Mouse (Mus musculus) adrenal gland, postnatal 36 days (tissue): ENCODE measurements at regions not wholly inside any gene's neighbourhood (a gene's known extent, or its start where the extent isn't known, plus 50 kb on each side); places are given as distances from the start of the nearest gene placed in this dataset.
A peak's percentile ranks its signal among the peaks of the same experiment; 100 is the strongest.

ENCODE experiments used
- DNase-seq, 2 experiments: peaks; one replicate each; pipeline ENCODE4 v3.0.0; 2021; ENCODE audit warnings: mixed read lengths in 1 of 2

GRCm38 (mm10) chr2:144123395-144124034, 90.7 kb downstream of the Banf2 start:
- DNase-seq, result no peak

- DNase-seq, result no peak
Observed at GRCm38 (mm10) chr2:144127082-144128037, 94.5 kb downstream of the Banf2 start.

- no peak for DNase-seq
Observed at GRCm38 (mm10) chr2:144128038-144128402, 95.2 kb downstream of the Banf2 start.

- no peak for DNase-seq
Observed at GRCm38 (mm10) chr2:144128527-144128926, 95.7 kb downstream of the Banf2 start.

GRCm38 (mm10) chr2:144133806-144134574, 101.1 kb downstream of the Banf2 start:
- no peak for DNase-seq

GRCm38 (mm10) chr2:144134575-144134958, 101.7 kb downstream of the Banf2 start:
- peak in 1 of 2 experiments; percentile 11 for DNase-seq

- no peak for DNase-seq
Observed at GRCm38 (mm10) chr2:144135586-144135985, 102.7 kb downstream of the Banf2 start.

- DNase-seq, result no peak
Observed at GRCm38 (mm10) chr2:144143620-144144384, 110.9 kb downstream of the Banf2 start.

- no peak for DNase-seq
Observed at GRCm38 (mm10) chr2:144144486-144145136, 111.8 kb downstream of the Banf2 start.

- DNase-seq, result no peak
Observed at GRCm38 (mm10) chr2:144156456-144157211, 113.8 kb upstream of the Mgme1 start.

- DNase-seq, result no peak
Observed at GRCm38 (mm10) chr2:144157343-144157742, 113.1 kb upstream of the Mgme1 start.

- DNase-seq, result no peak
Observed at GRCm38 (mm10) chr2:144158256-144158655, 112.2 kb upstream of the Mgme1 start.

GRCm38 (mm10) chr2:144159854-144160331, 110.6 kb upstream of the Mgme1 start:
- no peak for DNase-seq

- DNase-seq, result no peak
Observed at GRCm38 (mm10) chr2:144160434-144160833, 110.0 kb upstream of the Mgme1 start.

- no peak for DNase-seq
Observed at GRCm38 (mm10) chr2:144161852-144162251, 108.6 kb upstream of the Mgme1 start.

GRCm38 (mm10) chr2:144164102-144164501, 106.4 kb upstream of the Mgme1 start:
- DNase-seq, result peak; percentile 11 to 37

- DNase-seq, result peak; percentile 84 to 88
Observed at GRCm38 (mm10) chr2:144164986-144165821, 105.3 kb upstream of the Mgme1 start.

GRCm38 (mm10) chr2:144166102-144166750, 104.2 kb upstream of the Mgme1 start:
- no peak for DNase-seq
